Mouse (Mus musculus) large intestine, adult 2 months (tissue): ENCODE results near the gene Six2. TPM values are rescaled to one million over a fixed set of nuclear protein-coding genes. Genes with fewer than 3 reads are reported as not detected.

Source experiments
- DNase-seq: peaks from one replicate; pipeline ENCODE4 v3.0.0-alpha.2; 2012; ENCODE audit warnings: low read depth, low spot score
- WGBS: fragments of 180-500 bp; shearing (Covaris S2); methylation state at CpG from one replicate; pipeline ENCODE4 v1.1.7; 2018; 5-methylcytosine and 5-hydroxymethylcytosine counted together
- polyA plus RNA-seq: library from polyadenylated mRNA; depleted of rRNA; stranded (reverse); fragments of >200 nt; gene quantifications from 2 replicates; pipeline ENCODE4 v1.2.3, GENCODE M21; 2012; rRNA removed

Six2 gene
- polyA plus RNA-seq, result not detected in 2 replicates

GRCm38 (mm10) chr17:85688236-85688910, at the start of gene Six2:
Six2 (minus strand) TSS chr17:85688274.
- 1% methylated on average over 55 of the region's 55 CpGs for WGBS
- no peak for DNase-seq

- no peak for DNase-seq
- WGBS, result 39% methylated on average over 19 of the region's 19 CpGs
These were observed 49.2 kb upstream of the Six2 start for GRCm38 (mm10) chr17:85737090-85737780.

DNA sequence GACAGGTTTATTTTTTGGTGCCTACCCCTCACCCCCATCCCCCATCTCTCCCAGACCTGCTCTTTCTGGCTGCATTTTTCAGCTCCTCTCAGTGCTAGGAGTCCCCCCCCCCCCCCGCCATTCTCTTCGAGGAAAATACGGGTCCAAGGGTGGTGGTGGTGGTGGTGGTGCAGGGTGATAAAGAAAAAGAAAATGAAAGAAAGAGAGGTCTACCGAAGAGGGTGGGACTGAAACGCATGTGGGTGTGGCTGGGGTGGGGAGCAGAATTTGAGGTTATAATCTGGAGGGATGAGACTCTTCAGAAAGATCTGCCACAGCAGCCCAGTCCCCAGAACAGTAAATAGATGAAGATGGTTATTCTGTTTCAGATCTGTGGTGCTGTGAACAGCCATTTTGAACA, 43.3 kb upstream of the Six2 start:
- 72% methylated on average over 5 of the region's 5 CpGs for WGBS
- no peak for DNase-seq

- 76% methylated on average over 12 of the region's 12 CpGs for WGBS
- no peak for DNase-seq
These were observed 42.3 kb upstream of the Six2 start for GRCm38 (mm10) chr17:85730231-85731015.

GRCm38 (mm10) chr17:85728071-85728718, 40.1 kb upstream of the Six2 start:
- no peak for DNase-seq
- WGBS, result 87% methylated on average over 5 of the region's 5 CpGs

GRCm38 (mm10) chr17:85725988-85726387, 37.9 kb upstream of the Six2 start:
- DNase-seq, result no peak
- 81% methylated on average over 9 of the region's 9 CpGs for WGBS

DNA sequence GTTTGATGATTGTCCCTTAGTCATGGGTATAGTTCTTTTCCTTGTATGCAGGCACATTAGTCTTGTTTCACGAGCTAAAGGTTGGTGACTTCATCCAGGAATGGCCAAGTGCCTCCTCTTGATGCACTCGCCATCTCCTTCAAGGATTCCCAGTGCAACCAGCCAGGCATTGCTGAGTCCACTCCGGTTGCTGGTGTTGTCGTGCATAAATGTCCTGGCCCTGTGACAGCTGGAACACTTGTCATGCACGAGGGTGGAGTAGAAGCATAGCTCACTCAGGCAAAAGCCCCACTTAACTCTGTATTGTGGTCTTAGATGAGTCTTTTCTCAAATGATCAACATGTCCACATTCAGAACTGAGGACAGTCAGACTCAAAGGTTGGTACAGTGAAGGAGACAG, 35.1 kb upstream of the Six2 start:
- WGBS, result 65% methylated on average over 5 of the region's 5 CpGs
- DNase-seq, result no peak

- WGBS, result 69% methylated on average over 7 of the region's 7 CpGs
- no peak for DNase-seq
These were observed 29.2 kb upstream of the Six2 start for GRCm38 (mm10) chr17:85717266-85717665.

DNA sequence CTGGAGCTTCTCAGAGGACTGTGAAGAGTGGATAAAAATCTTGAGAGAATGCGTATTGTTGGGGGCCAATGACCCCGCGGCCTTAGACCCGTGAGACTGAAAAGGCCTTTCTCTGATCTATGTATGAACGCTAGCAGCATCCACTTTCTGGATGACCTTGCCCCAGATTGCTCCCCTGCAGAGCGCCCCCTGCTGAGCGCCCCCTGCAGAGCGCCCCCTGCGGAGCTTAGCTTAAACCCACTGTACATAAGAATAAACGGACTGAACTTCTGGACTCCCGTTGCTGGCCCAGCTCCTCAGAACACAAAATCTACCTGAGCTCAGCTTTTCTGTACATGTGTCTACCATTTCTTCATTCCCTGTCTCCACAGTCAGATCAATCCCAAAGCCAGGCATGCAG, 27.7 kb upstream of the Six2 start:
- no peak for DNase-seq
- WGBS, result 75% methylated on average over 11 of the region's 11 CpGs

- no peak for DNase-seq
- WGBS, result 68% methylated on average over 5 of the region's 5 CpGs
These were observed 26.3 kb upstream of the Six2 start for GRCm38 (mm10) chr17:85714370-85714769.

DNA sequence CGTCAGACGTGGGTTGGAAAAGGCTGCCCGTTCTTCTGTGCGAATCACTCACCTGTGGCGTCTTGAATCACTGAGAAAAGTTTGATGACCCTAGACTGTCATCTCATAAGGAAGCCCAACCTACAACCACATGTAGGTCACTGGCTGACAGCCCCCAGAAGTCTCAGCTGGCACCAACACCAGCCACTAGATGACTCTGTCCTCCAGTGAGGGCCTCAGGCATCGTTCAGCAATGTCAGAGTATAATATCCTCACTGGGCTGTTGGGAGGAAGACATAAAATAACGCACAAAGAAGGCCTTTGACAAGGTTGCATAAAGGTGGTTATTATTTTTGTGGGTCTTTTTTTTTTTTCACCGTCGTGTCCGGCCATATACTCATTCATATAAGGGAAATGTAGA, 24.8 kb upstream of the Six2 start:
- no peak for DNase-seq
- 79% methylated on average over 10 of the region's 10 CpGs for WGBS

DNA sequence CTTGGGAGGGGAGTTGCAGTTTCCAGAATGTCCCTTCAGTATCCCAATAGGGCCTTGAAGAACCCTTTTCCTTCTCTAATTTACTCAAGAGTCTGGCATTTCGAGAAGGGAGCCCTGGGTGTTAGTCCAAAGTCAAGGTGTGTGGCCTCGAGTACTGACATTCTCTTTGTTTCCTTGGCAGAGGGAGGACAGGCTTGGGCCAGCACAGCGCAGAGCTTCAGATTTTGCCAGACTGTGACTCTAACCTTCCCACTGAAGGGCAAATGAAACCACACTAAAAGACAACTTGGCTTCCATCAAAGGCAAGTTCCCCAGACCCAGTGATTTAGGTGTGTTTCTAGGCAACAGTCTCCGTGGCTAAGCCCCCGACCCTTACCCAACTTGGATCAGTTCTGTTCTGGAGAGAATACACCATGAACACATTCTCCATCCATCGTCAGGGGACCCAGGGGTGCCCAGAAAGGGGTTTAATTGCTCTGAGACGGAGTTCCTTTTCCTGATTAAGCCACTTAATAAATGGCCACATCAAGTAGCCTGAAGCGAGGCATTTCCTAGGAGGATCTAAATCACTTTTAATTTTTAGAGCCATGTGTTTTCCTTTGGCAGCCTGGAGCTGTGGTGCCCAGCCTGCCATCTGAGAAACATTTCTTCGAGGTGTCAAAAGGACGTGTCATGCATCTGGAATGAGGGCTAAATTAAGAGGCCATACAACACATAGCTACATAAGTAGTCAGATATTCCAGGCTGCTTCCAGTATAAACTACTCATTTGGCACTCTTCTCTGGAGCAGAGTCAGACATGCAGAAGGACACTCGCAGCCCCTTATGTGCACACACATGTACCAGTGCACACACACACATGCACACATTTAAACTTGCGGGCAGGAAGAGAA, 16.5 kb upstream of the Six2 start:
- no peak for DNase-seq
- WGBS, result 64% methylated on average over 12 of the region's 12 CpGs

DNA sequence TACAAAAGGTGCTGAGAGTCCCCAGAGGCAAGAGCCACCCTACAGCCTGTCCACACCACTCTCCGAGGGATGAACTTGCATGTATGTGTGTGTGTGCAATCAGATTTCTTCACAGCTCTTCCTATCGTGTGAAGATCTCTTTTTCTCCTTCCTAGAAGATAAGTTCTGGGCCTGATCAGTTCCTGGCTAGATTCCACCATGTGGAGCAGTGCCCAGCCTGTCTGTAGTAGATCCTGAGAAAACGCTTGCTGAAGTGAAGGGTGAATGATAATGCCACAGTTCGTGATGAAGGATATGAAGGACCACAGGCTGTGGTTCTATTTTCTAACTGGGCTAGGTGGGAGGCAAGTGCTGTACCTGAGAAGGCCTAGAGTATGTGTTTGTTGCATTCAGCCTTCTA, 12.0 kb upstream of the Six2 start:
- no peak for DNase-seq
- 53% methylated on average over 4 of the region's 4 CpGs for WGBS

- no peak for DNase-seq
- 48% methylated on average over 6 of the region's 6 CpGs for WGBS
These were observed 10.6 kb upstream of the Six2 start for GRCm38 (mm10) chr17:85698643-85699042.

DNA sequence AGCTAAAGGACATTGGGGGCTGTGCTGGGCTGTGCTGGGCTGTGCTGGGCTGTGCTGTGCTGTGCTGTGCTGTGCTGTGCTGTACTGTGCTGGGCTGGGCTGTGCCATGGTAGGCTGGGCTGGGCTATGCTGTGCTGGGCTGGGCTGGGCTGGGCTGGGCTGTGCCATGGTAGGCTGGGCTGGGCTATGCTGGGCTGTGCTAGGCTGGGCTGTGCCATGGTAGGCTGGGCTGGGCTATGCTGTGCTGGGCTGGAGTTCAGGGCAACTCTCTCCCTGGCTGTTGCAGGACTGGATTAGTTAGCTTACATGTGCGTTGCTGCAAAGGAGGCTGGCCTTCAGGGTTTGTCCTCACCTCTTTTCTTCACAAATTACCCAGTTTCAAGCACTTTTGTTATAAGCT, 9.9 kb upstream of the Six2 start:
- no peak for DNase-seq
- 56% methylated on average over 1 of the region's 1 CpGs for WGBS

DNA sequence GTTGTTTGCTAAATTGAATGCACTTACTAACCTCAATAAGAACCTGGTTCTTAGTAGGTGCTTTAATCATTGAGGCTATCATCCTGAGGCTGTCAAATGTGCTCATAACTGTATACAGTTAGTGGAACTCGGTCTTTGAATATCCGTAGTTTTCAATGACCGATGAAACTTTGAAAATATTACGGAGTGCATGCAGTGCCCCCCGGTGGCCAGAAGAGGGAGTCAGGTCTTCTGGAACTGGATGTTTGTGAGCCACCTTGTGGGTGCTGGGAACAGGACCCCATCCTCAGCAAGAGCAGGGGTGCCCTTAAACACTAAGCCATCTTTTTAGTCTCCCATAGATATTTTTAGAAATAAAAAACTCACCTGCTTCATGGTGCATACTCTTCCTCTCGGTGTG, 6.4 kb upstream of the Six2 start:
- 82% methylated on average over 6 of the region's 6 CpGs for WGBS
- DNase-seq, result no peak

DNA sequence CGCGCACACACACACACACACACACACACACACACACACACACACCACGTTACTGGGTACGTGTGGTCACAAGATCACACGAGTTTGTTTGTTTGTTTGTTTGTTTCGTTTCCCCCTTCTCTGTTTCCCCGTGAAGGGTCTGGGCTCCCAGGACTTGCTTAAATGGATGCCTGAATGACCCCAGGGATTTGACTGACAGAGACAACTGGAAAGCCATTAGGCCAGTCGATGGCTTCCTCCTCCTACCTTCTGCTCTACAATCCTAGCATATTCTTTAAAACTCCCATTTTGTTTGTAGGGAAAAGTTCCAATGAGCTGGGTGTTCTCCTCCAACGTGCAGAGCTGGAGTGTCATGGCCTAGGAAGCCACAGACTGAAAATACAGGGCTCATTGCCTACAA, 5.0 kb upstream of the Six2 start:
- 17% methylated on average over 9 of the region's 9 CpGs for WGBS
- no peak for DNase-seq

DNA sequence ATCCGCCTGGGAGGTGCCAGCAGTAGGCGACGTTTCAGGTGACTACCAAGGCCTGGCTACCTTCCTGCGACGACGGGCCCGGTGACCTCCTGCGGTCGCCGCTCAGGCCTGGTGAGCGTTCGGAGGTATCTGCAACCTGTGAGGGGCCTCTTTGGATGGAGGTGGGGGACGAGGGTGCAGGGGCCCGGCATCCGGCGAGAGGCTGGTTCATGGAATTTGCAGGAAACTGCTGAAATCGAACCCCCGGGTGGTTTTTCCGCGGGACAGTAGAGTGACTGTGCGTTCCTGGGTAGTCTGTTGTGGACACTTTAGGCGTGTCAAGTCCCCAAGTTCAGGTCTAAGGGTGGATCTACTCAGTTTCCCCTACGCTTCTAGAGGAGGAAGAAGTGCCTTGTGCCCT, 4.5 kb upstream of the Six2 start:
- no peak for DNase-seq
- WGBS, result 11% methylated on average over 23 of the region's 23 CpGs
